Mouse (Mus musculus): Measurements from ENCODE around the gene Dusp11. TPM values are rescaled to one million over a fixed set of nuclear protein-coding genes. Genes with fewer than 3 reads are reported as not detected.
"Not testable (repeated sequence)": the region's sequence is repeated elsewhere in the genome, so short reads cannot be mapped to it uniquely, and the experiment has no call there.

Gene Dusp11
- polyA plus RNA-seq, 1 experiment from 2014 or later = 37.0 TPM

- Histone ChIP-seq H3K4me3 (peak within 1 kb of the TSS; percentile 48), H3K27ac (peak within 1 kb of the TSS; percentile 45; the same call in 1 of the 2 replicates)
- not testable (repeated sequence) for H3K27me3 ChIP-seq (ENCODE audit: insufficient read depth, poor library complexity, severe bottlenecking); H3K36me3 ChIP-seq; H3K4me1 ChIP-seq (replicated peaks); H3K9me3 ChIP-seq
- peak; percentile 59 for DNase-seq (ENCODE audit: low spot score)
- 17% methylated on average over 20 of the region's 20 CpGs for WGBS
Observed at GRCm38 (mm10) chr6:85904642-85905061, 56.8 kb downstream of the Dusp11 start, which contains the start of gene Nat8f4. TSS of gene Nat8f4 (minus strand) at chr6:85904884.

GRCm38 (mm10) chr6:85902303-85902702 lies 59.2 kb downstream of the Dusp11 start:
- H3K4me1 ChIP-seq (replicated peaks) = no peaks in the 10 kb centered on the region
- DNase-seq (ENCODE audit: low spot score) = no peak
- H3K27me3 ChIP-seq (ENCODE audit: insufficient read depth, poor library complexity, severe bottlenecking) = no peaks in the 10 kb centered on the region
- H3K9me3 ChIP-seq = no peaks in the 10 kb centered on the region
- no peak overlapping the region for H3K4me3 ChIP-seq
- WGBS = 93% methylated on average over 2 of the region's 2 CpGs
- H3K36me3 ChIP-seq = no peaks in the 10 kb centered on the region
- no peak overlapping the region for H3K27ac ChIP-seq

DNA sequence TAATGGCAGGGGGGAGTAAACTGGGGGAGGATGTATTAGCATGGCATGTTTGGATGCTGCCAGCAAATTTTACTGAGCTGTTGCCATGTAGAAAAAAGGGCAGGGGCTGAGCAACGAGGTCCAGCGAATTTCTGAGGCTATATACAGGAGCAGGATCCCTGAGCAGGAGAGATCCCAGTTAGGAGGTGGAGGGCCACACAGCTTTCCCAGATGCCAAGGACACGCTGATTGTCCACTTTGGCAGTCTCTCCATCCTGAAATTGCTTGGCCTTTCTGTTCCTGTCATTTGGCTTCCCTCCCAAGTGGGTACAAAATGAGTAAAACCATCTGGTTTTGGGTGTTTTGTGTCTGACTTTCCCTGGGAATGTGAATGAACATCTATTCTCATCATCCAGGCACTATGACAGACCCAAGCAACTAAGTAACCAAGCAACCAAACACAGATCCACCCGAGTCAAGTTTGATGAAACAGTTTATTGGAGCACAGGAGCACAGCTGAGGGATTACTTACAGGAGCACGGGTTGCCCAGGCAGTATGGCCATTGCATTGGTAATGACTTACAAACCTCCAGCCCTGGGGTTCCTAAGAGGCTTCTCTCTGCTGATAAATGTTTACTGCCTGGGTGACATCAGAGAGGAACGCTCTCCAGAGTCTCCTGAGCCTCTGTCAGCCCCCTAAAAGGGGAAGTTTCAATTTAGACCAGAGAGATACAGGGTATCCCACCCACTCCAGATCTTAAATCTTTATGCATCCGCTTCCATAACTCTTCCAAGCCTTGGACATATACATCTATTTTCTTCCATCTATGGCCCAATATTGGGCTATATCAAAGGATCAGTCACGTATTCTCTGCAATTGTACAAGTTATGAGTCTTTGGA lies 62.6 kb downstream of the Dusp11 start:
- not testable (repeated sequence) for H3K4me1 ChIP-seq (replicated peaks); DNase-seq (ENCODE audit: low spot score); H3K27ac ChIP-seq; H3K27me3 ChIP-seq (ENCODE audit: insufficient read depth, poor library complexity, severe bottlenecking); H3K36me3 ChIP-seq; H3K9me3 ChIP-seq; H3K4me3 ChIP-seq
- WGBS = 83% methylated on average over 7 of the region's 8 CpGs

GRCm38 (mm10) chr6:85895061-85895648 lies 66.3 kb downstream of the Dusp11 start:
- not testable (repeated sequence) for H3K4me3 ChIP-seq; DNase-seq (ENCODE audit: low spot score); H3K36me3 ChIP-seq; H3K27me3 ChIP-seq (ENCODE audit: insufficient read depth, poor library complexity, severe bottlenecking); H3K27ac ChIP-seq; H3K4me1 ChIP-seq (replicated peaks)
- peaks cover 20% of the 10 kb centered on the region; the same call in 1 of the 2 replicates for H3K9me3 ChIP-seq
- WGBS = 68% methylated on average over 25 of the region's 25 CpGs

Other genes starting within 250 kb of the Dusp11 start
- gene Nat8f7, start 248.5 kb downstream of the Dusp11 start, polyA plus RNA-seq (2016; fragmentation: Nextera tagmentation; extraction: Ambion mirVana) = not detected in 2 replicates
- gene Nat8f3, start 195.9 kb downstream of the Dusp11 start, polyA plus RNA-seq (2016; fragmentation: Nextera tagmentation; extraction: Ambion mirVana) = 0.20 and 0.25 TPM in 2 replicates
- not detected in 2 replicates for gene Nat8f6, start 140.7 kb downstream of the Dusp11 start, polyA plus RNA-seq (2016; fragmentation: Nextera tagmentation; extraction: Ambion mirVana)
- not detected in 2 replicates for gene Nat8f5, start 140.7 kb downstream of the Dusp11 start, polyA plus RNA-seq (2016; fragmentation: Nextera tagmentation; extraction: Ambion mirVana)
- gene Nat8, start 129.6 kb downstream of the Dusp11 start, polyA plus RNA-seq (2016; fragmentation: Nextera tagmentation; extraction: Ambion mirVana) = not detected in 2 replicates
- not detected in 2 replicates for gene Nat8f2, start 92.5 kb downstream of the Dusp11 start, polyA plus RNA-seq (2016; fragmentation: Nextera tagmentation; extraction: Ambion mirVana)
- 4.3 and 5.5 TPM in 2 replicates for gene Nat8f4, start 56.8 kb downstream of the Dusp11 start, polyA plus RNA-seq (2016; fragmentation: Nextera tagmentation; extraction: Ambion mirVana)
- gene Tprkb, start 49.8 kb downstream of the Dusp11 start, polyA plus RNA-seq (2016; fragmentation: Nextera tagmentation; extraction: Ambion mirVana) = 33.4 and 35.2 TPM in 2 replicates
- gene Nat8f1, start 46.0 kb downstream of the Dusp11 start, polyA plus RNA-seq (2016; fragmentation: Nextera tagmentation; extraction: Ambion mirVana) = 5.9 and 7.2 TPM in 2 replicates
- gene Figla, start 54.5 kb upstream of the Dusp11 start, polyA plus RNA-seq (2016; fragmentation: Nextera tagmentation; extraction: Ambion mirVana) = not detected in 2 replicates
- gene Add2, start 67.0 kb upstream of the Dusp11 start, polyA plus RNA-seq (2016; fragmentation: Nextera tagmentation; extraction: Ambion mirVana) = 43.6 and 84.1 TPM in 2 replicates
- gene Tgfa, start 233.6 kb upstream of the Dusp11 start, polyA plus RNA-seq (2016; fragmentation: Nextera tagmentation; extraction: Ambion mirVana) = 1.7 and 3.1 TPM in 2 replicates

Data from hindbrain, embryonic 10.5 days (tissue).